Mouse (Mus musculus) hindbrain, embryonic 10.5 days (tissue): ENCODE data around the gene Ier5l. TPM values are rescaled to one million over a fixed set of nuclear protein-coding genes. Genes with fewer than 3 reads are reported as not detected.

Experiments
- DNase-seq: peaks from one replicate; pipeline ENCODE4 v3.0.0-alpha.2; 2017; ENCODE audit warnings: low spot score
- H3K27ac ChIP-seq: fragments of 300-500 bp; sonication (generic); 2 replicates; pipeline ENCODE4 v1.5.1; 2016; ENCODE audit warnings: mild to moderate bottlenecking, moderate library complexity
- H3K27me3 ChIP-seq: fragments of 300-500 bp; sonication (generic); 2 replicates; pipeline ENCODE4 v1.6.1; 2016; ENCODE audit warnings: mild to moderate bottlenecking; ENCODE audit not compliant: poor library complexity, insufficient read depth, severe bottlenecking
- H3K36me3 ChIP-seq: fragments of 300-500 bp; sonication (generic); 2 replicates; pipeline ENCODE4 v1.6.1; 2016; ENCODE audit warnings: mild to moderate bottlenecking, moderate library complexity
- H3K4me1 ChIP-seq: fragments of 300-500 bp; sonication (generic); replicated peaks from 2 replicates; pipeline ENCODE4 v1.6.1; 2016; ENCODE audit warnings: mild to moderate bottlenecking
- H3K4me3 ChIP-seq: fragments of 300-500 bp; sonication (generic); 2 replicates; pipeline ENCODE4 v1.5.1; 2016; ENCODE audit warnings: mild to moderate bottlenecking, moderate library complexity
- H3K9me3 ChIP-seq: fragments of 300-500 bp; sonication (generic); 2 replicates; pipeline ENCODE4 v1.6.1; 2016; ENCODE audit warnings: mild to moderate bottlenecking, moderate library complexity
- WGBS: fragments of 180-500 bp; shearing (Covaris S2); methylation state at CpG from one replicate; pipeline ENCODE4 v1.1.7; 2016; 5-methylcytosine and 5-hydroxymethylcytosine counted together
- polyA plus RNA-seq: library from polyadenylated mRNA; unstranded; fragments of >200 nt; fragmentation: Nextera tagmentation; extraction: Ambion mirVana; gene quantifications from 2 replicates; pipeline ENCODE4 v1.2.1, GENCODE M21; 2016

Gene Ier5l
- polyA plus RNA-seq, 1 experiment from 2014 or later: 3.1 TPM

GRCm38 (mm10) chr2:30444450-30444849 lies 29.6 kb downstream of the Ier5l start:
- DNase-seq: no peak
- H3K9me3 ChIP-seq: peaks cover 2% of the 10 kb centered on the region; the same call in 1 of the 2 replicates
- H3K27ac ChIP-seq: peak overlapping the region; percentile 98
- H3K36me3 ChIP-seq: peaks cover 79% of the 10 kb centered on the region
- no peak overlapping the region for H3K4me3 ChIP-seq
- H3K4me1 ChIP-seq: peaks cover 90% of the 10 kb centered on the region
- H3K27me3 ChIP-seq: no peaks in the 10 kb centered on the region

DNA sequence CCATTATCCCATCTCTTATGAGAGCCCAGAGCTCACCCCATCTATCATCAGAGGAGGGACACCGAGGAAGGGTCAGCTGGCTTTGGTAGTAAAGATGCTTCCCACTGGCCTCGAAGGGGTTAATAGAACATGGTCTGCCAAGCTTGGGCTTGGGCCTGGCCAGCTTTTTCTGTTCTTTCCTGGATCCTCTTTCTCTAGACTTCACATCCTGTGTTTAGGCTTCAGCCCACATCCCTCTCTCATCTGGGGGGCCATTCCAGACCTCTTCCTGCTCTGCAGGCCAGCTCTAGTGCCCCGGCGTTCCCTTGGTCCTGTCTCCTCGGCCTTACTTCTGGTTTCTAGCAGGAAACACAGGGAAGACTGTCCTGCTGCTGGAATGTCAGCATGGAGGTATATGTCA lies 30.0 kb downstream of the Ier5l start:
- H3K27ac ChIP-seq: peak overlapping the region; percentile 98
- peaks cover 79% of the 10 kb centered on the region for H3K36me3 ChIP-seq
- H3K4me1 ChIP-seq: peaks cover 90% of the 10 kb centered on the region
- H3K9me3 ChIP-seq: no peaks in the 10 kb centered on the region
- 74% methylated on average over 5 of the region's 5 CpGs for WGBS
- H3K27me3 ChIP-seq: no peaks in the 10 kb centered on the region
- no peak for DNase-seq
- no peak overlapping the region for H3K4me3 ChIP-seq

- Histone ChIP-seq H3K27ac (peak overlapping the region; percentile 98), H3K4me1 (peaks cover 88% of the 10 kb centered on the region), H3K27me3 (no peaks in the 10 kb centered on the region), H3K4me3 (no peak overlapping the region), H3K9me3 (no peaks in the 10 kb centered on the region), H3K36me3 (peaks cover 79% of the 10 kb centered on the region)
- 68% methylated on average over 4 of the region's 4 CpGs for WGBS
- no peak for DNase-seq
Observed at GRCm38 (mm10) chr2:30443281-30443680, 30.7 kb downstream of the Ier5l start.

DNA sequence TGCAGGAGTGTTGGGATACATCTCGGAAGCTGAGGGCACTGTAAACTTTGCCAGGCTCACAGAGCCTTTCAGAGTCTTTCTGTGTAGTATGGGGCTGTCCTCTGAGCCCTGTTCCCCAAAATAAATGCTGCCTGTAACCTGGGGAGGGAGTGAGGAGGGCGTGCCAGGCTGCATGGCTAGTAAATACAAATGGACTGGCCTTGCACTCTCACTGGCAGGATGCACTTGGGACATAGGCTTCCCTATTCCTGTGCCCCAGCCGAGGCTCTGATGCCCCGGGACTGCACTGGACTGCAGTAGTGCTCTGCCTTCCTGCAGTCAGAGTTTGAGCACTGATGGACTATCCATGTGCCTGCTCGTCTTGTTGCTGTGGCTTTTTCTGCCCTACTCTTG lies 31.5 kb downstream of the Ier5l start:
- Histone ChIP-seq H3K27me3 (no peaks in the 10 kb centered on the region), H3K36me3 (peaks cover 79% of the 10 kb centered on the region), H3K4me3 (peak overlapping the region; percentile 42), H3K27ac (peak overlapping the region; percentile 98), H3K9me3 (no peaks in the 10 kb centered on the region), H3K4me1 (peaks cover 80% of the 10 kb centered on the region)
- WGBS: 59% methylated on average over 5 of the region's 5 CpGs
- DNase-seq: no peak

- H3K9me3 ChIP-seq: no peaks in the 10 kb centered on the region
- peak overlapping the region; percentile 98 for H3K27ac ChIP-seq
- H3K4me1 ChIP-seq: peaks cover 73% of the 10 kb centered on the region
- no peaks in the 10 kb centered on the region for H3K27me3 ChIP-seq
- WGBS: 5% methylated on average over 15 of the region's 15 CpGs
- peak; percentile 89 for DNase-seq
- H3K36me3 ChIP-seq: peaks cover 79% of the 10 kb centered on the region
- peak overlapping the region; percentile 42 for H3K4me3 ChIP-seq
Observed at GRCm38 (mm10) chr2:30441518-30442497, 32.2 kb downstream of the Ier5l start.

DNA sequence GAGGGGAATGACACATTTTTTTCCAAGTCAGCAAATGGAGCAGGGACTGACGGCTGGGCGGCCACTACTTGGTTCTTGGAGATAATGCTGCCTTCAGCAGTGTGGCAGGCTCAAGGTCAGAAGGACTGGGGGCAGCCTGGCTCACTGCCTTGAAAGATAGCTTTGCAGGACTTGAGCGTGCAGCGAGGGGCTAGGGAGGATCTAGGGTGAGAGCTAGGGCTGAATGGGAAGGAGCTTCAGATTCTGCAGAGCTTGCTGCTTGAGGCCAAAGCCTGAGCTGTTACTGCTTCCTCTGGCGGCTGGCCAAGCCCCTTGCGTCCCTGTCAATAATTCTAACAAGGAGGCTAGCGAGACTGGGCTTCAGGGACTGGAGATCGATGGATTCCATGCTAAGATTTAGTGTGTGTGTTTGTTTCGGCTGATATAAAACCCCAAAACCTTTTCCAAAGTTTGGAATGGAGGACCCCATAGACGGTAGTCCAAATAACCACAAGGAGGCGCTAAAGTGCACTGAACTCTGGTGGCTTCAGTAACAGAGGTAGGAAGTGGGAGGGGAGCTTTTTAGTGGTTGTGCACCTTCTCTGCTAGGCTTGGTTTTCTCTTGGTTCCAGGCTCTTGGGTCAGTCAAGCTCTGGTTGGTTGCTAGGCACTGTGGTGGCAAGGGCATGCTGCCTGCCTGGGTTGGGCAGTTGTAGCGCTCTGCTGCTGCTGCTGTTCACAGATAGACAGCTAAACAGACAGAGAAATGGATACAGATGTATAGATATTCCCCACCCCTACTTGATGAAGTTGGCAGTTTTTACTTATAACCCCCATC lies 33.1 kb downstream of the Ier5l start:
- 20% methylated on average over 12 of the region's 12 CpGs for WGBS
- peak; percentile 72 for DNase-seq
- peaks cover 74% of the 10 kb centered on the region for H3K36me3 ChIP-seq
- H3K4me1 ChIP-seq: peaks cover 64% of the 10 kb centered on the region
- no peaks in the 10 kb centered on the region for H3K9me3 ChIP-seq
- peak overlapping the region; percentile 98 for H3K27ac ChIP-seq
- H3K27me3 ChIP-seq: no peaks in the 10 kb centered on the region
- peak overlapping the region; percentile 42 for H3K4me3 ChIP-seq

GRCm38 (mm10) chr2:30440211-30440700 lies 33.8 kb downstream of the Ier5l start:
- Histone ChIP-seq H3K36me3 (peaks cover 71% of the 10 kb centered on the region), H3K4me3 (no peak overlapping the region), H3K27me3 (no peaks in the 10 kb centered on the region), H3K4me1 (peaks cover 62% of the 10 kb centered on the region), H3K9me3 (no peaks in the 10 kb centered on the region), H3K27ac (peak overlapping the region; percentile 98)
- WGBS: 77% methylated on average over 3 of the region's 3 CpGs
- no peak for DNase-seq

GRCm38 (mm10) chr2:30439631-30440030 lies 34.4 kb downstream of the Ier5l start:
- Histone ChIP-seq H3K27me3 (no peaks in the 10 kb centered on the region), H3K27ac (0 out of 2 replicates have a peak overlapping the region, but pooled peaks have one; percentile 3), H3K4me1 (peaks cover 55% of the 10 kb centered on the region), H3K36me3 (peaks cover 70% of the 10 kb centered on the region), H3K9me3 (no peaks in the 10 kb centered on the region), H3K4me3 (no peak overlapping the region)
- WGBS: 92% methylated on average over 6 of the region's 6 CpGs
- DNase-seq: no peak

GRCm38 (mm10) chr2:30437791-30438190 lies 36.2 kb downstream of the Ier5l start:
- Histone ChIP-seq H3K27me3 (no peaks in the 10 kb centered on the region), H3K9me3 (no peaks in the 10 kb centered on the region), H3K4me3 (no peak overlapping the region), H3K4me1 (peaks cover 37% of the 10 kb centered on the region), H3K27ac (no peak overlapping the region), H3K36me3 (peaks cover 71% of the 10 kb centered on the region)
- no peak for DNase-seq
- WGBS: 91% methylated on average over 4 of the region's 4 CpGs

DNA sequence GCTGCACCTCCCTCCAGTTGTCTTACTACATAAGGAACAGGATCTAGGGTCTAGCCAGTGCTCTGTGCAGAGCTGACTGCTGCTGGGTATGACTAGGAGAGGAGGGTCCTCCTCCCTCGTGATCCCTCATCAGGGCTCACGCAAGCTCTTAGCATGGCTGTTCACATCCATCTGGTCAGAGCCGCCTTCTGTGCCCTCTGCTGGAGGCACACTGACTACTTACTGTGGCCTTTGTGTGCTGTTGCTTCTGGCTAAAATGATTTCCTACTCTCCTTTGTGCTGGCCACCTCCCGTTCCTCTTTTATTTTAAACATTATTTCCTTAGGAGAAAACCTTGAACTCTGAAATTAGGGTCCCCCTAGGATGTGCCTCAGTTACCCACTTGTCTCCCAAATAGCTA lies 37.2 kb downstream of the Ier5l start:
- no peaks in the 10 kb centered on the region for H3K9me3 ChIP-seq
- H3K4me3 ChIP-seq: no peak overlapping the region
- H3K27me3 ChIP-seq: no peaks in the 10 kb centered on the region
- peaks cover 27% of the 10 kb centered on the region for H3K4me1 ChIP-seq
- peaks cover 76% of the 10 kb centered on the region for H3K36me3 ChIP-seq
- no peak overlapping the region for H3K27ac ChIP-seq
- 79% methylated on average over 4 of the region's 4 CpGs for WGBS
- no peak for DNase-seq

GRCm38 (mm10) chr2:30436156-30436545 lies 37.9 kb downstream of the Ier5l start:
- 85% methylated on average over 5 of the region's 5 CpGs for WGBS
- Histone ChIP-seq H3K27me3 (no peaks in the 10 kb centered on the region), H3K4me3 (no peak overlapping the region), H3K4me1 (peaks cover 21% of the 10 kb centered on the region), H3K9me3 (no peaks in the 10 kb centered on the region), H3K36me3 (peaks cover 82% of the 10 kb centered on the region), H3K27ac (peak overlapping the region; percentile 30; the same call in 1 of the 2 replicates)
- DNase-seq: no peak

DNA sequence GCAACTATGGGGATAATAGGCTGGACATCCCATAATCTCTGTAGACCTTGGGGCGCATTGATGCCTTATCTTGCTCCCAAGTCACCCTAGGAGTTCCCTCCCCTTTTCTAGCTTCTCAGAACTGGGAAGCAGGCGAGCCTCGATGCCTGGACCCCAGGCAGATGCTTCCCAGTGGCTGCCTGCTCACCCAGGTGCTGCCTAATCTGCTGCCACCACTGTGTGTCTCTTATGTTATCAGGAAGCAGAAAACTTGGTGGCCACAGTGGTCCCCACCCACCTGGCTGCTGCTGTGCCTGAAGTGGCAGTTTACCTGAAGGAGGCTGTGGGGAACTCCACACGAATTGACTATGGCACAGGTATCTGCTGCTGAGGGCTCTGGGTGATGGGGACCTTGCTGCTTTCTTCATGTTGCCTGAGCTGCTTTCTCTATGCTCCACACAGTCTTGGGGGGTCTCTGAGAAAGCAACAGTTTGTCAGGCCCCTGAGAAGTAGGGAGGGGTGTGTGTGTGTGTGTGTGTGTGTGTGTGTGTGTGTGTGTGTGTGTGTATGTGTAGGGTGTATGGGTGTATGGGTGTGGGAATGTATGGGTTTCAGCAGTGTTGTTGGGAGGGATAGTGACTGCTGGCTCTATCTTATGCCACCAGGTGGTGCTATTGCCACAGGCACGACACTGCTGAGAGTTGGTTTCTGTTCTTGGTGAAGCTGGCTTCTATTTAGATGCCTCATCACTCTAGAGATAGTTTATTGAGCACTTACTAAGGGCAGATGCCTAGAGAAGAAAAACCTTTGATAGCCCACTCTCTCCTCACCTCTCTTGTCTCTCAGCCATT lies 38.5 kb downstream of the Ier5l start:
- H3K4me1 ChIP-seq: peaks cover 14% of the 10 kb centered on the region
- no peaks in the 10 kb centered on the region for H3K9me3 ChIP-seq
- 55% methylated on average over 5 of the region's 5 CpGs for WGBS
- peaks cover 89% of the 10 kb centered on the region for H3K36me3 ChIP-seq
- peak; percentile 75 for DNase-seq
- H3K4me3 ChIP-seq: no peak overlapping the region
- no peaks in the 10 kb centered on the region for H3K27me3 ChIP-seq
- H3K27ac ChIP-seq: no peak overlapping the region
